Mouse (Mus musculus) ES-Bruce4 (cell line): ENCODE measurements at regions not wholly inside any gene's neighbourhood (a gene's known extent, or its start where the extent isn't known, plus 50 kb on each side); places are given as distances from the start of the nearest gene placed in this dataset.

ENCODE experiments used
- H3K27ac ChIP-seq: 2 replicates; pipeline ENCODE4 v1.5.1; 2012; ENCODE audit warnings: low read length, inconsistent platforms; ENCODE audit not compliant: insufficient read depth
- H3K27me3 ChIP-seq: 2 replicates; pipeline ENCODE4 v1.6.1; 2012; ENCODE audit warnings: mild to moderate bottlenecking, low read length, inconsistent platforms; ENCODE audit not compliant: control insufficient read depth, poor library complexity, insufficient read depth, severe bottlenecking
- H3K36me3 ChIP-seq: 2 replicates; pipeline ENCODE4 v1.6.1; 2012; ENCODE audit warnings: inconsistent platforms, mild to moderate bottlenecking, low read length, moderate library complexity; ENCODE audit not compliant: control insufficient read depth, poor library complexity, insufficient read depth, severe bottlenecking
- H3K4me1 ChIP-seq: one replicate; pipeline ENCODE4 v1.8.1; 2011; ENCODE audit warnings: low read length; ENCODE audit not compliant: control insufficient read depth, insufficient read depth
- H3K4me3 ChIP-seq: 2 replicates; pipeline ENCODE4 v1.5.1; 2011; ENCODE audit warnings: low read depth, mild to moderate bottlenecking, low read length
- H3K9ac ChIP-seq: 2 replicates; pipeline ENCODE4 v1.6.1; 2012; ENCODE audit warnings: low read depth, mild to moderate bottlenecking, inconsistent platforms; ENCODE audit not compliant: poor library complexity, severe bottlenecking
- H3K9me3 ChIP-seq: replicated peaks from 2 replicates; pipeline ENCODE4 v1.6.1; 2012; ENCODE audit warnings: mild to moderate bottlenecking, low read length, inconsistent platforms; ENCODE audit not compliant: control insufficient read depth, poor library complexity, insufficient read depth, severe bottlenecking
- CTCF ChIP-seq: IDR thresholded peaks from one replicate; pipeline ENCODE4 v1.8.1; 2011; ENCODE audit warnings: low read depth, low read length
- EP300 ChIP-seq: IDR thresholded peaks from 2 replicates; pipeline ENCODE4 v1.6.1; 2011; ENCODE audit warnings: low read depth, low read length; ENCODE audit not compliant: insufficient read depth
- POLR2A ChIP-seq: IDR thresholded peaks from one replicate; pipeline ENCODE4 v1.8.1; 2011; ENCODE audit warnings: low read length; ENCODE audit not compliant: insufficient read depth

DNA sequence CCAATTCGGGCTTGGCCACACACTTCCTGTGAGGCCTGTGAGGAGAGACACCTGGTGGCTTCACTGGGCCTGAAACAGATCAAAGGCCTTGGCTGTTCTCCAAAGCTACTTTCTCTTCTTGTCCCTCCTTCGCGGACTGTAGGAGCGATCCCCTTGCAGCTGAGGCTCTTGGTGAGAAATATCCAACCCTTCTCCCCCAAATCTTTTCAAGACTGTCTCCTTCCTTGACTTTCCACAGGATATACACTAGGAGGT, 86.2 kb upstream of the Lhx1 start:
- Histone ChIP-seq H3K4me3 (no peak overlapping the region), H3K9me3 (no peaks in the 10 kb centered on the region), H3K27me3 (no peaks in the 10 kb centered on the region), H3K4me1 (no peaks in the 10 kb centered on the region), H3K9ac (no peak overlapping the region), H3K27ac (no peak overlapping the region), H3K36me3 (no peaks in the 10 kb centered on the region)
- TF ChIP-seq POLR2A (no peak), CTCF (no peak), EP300 (no peak)

DNA sequence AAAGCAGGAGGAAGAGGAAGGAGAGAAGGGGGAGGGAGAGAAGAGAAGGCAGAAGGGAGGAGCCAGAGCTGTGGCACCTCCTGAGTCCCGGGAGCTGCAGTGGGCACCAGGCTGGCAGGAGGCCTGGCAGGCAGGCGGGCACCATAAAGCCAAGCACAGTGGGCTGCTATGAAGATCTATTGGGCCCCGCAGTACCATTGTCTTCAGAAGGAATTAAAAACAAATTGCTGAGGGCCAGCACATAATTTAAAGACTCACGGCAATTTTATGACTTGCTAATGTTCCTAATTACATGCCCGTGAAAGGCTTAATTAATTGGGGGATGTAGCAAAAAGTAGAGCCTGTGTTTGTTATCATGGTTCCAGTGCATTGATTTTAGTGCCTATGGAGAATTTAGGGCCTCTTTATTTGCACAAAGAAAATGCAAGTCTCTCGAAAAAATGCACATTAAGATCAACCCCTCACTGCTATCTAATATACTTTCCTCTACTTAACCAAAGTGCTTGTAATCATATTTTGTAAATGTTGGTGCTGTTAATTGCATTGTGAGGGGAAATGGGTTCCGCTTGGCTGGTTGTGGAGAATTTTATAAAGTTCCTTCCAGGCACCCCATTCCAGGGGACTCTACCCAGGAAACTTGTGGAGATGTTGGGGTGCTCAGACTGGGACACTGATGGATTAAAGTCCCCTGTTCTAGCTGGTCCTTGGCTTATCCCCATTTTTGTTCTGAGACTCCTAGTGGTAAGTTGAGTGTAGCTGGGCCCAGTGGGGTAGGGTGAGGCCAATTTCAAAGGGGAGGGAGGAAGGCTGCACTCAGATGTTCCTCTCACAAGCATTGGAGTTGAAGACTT, 85.7 kb upstream of the Lhx1 start:
- Histone ChIP-seq H3K27ac (no peak overlapping the region), H3K36me3 (no peaks in the 10 kb centered on the region), H3K9me3 (no peaks in the 10 kb centered on the region), H3K4me3 (no peak overlapping the region), H3K27me3 (no peaks in the 10 kb centered on the region), H3K9ac (no peak overlapping the region), H3K4me1 (no peaks in the 10 kb centered on the region)
- TF ChIP-seq CTCF (no peak), EP300 (no peak), POLR2A (no peak)

DNA sequence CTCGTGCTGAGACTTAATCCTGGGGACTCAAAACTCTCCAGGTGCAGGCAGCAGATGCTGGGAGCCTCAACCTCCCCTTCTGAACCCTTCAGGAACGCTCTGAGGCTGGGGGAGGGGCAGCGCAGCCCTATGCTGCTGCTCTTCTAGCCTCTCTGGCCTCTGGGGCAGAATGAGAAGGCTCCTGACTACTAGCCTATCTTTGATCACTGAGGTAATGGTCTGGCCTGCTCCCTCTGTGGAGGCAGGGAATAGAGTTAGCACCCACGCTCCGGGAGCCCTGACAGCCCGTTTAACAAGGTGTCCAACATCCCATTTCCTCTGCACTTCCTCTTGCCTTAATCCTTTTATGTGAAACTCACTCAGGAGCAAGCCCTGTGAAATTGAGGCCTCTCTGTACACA, 79.4 kb upstream of the Lhx1 start:
- TF ChIP-seq POLR2A (no peak), CTCF (no peak), EP300 (no peak)
- Histone ChIP-seq H3K27ac (no peak overlapping the region), H3K27me3 (no peaks in the 10 kb centered on the region), H3K9ac (no peak overlapping the region), H3K9me3 (no peaks in the 10 kb centered on the region), H3K4me1 (no peaks in the 10 kb centered on the region), H3K36me3 (no peaks in the 10 kb centered on the region), H3K4me3 (no peak overlapping the region)

DNA sequence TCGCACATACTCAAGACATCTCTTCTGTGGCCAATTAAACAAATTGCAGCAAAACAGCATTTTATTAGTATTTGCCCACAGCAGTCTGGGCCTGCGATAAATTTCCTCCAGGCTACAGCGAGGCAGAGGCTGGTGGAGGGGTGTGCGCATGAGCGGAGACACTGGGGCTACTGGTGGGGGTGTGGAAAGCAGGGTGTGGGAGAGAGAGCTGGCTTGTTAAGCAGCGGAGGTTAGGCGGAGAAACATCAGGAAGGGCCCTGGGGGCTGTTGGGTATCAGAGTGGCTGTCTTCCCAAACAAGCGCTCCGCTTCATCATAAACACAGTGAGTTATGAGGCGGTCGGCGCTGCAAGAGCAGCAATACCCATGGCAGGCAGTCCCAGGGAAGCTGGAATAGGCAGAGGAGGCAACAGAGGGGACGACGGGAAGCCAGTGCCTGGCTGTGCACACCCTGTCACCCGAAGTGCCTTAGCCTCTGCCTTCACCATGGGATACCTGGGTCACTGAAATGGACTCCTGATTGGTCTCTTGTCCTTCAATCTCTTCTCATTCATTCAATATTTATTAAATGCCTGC, 74.0 kb upstream of the Lhx1 start:
- Histone ChIP-seq H3K9me3 (no peaks in the 10 kb centered on the region), H3K36me3 (no peaks in the 10 kb centered on the region), H3K27ac (no peak overlapping the region), H3K27me3 (no peaks in the 10 kb centered on the region; the same call in 1 of the 2 replicates), H3K4me3 (peak overlapping the region; percentile 12; the same call in 1 of the 2 replicates), H3K9ac (no peak overlapping the region), H3K4me1 (peaks cover under 1% of the 10 kb centered on the region)
- TF ChIP-seq POLR2A (no peak), EP300 (no peak), CTCF (no peak)

DNA sequence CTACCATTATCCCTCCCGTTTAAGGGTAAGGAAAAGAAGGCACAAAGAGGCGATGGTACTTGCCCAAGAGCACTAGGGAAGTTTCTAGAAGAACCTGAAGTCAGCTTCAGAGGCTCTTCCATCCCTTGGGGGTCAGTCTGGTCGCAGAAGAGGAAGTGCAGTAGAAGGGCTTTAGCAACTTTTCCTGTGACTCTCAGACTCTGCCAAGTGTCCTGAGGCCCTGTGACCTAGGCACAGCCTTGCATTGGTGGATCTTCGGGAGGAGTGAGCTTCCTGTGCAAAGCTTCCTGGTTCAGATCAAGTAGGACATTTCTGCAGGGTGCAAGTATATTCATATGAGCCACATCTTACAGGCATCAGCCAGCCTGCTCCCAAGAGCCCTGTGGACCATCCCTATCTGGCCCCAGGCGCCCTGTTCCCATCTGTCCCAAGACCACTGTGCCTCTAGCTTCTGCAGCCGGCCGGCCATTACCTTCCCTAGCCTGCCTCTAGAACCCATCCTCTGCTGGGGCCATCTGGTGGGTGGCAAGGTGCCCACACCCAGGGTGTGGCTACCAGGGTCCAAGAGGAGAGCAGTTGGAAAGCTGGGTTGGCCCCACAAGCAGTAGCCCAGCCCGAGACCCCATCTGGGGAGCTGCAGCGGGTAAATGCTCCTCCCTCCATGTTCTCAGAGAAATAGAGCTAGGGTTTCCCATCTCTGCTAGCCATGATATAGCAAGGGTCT, 72.4 kb upstream of the Lhx1 start:
- no peaks in the 10 kb centered on the region; the same call in 1 of the 2 replicates for H3K27me3 ChIP-seq
- no peak overlapping the region for H3K9ac ChIP-seq
- TF ChIP-seq EP300 (no peak), POLR2A (no peak), CTCF (no peak)
- H3K4me1 ChIP-seq, result peaks cover 2% of the 10 kb centered on the region
- no peak overlapping the region for H3K27ac ChIP-seq
- H3K4me3 ChIP-seq, result no peak overlapping the region
- H3K9me3 ChIP-seq, result no peaks in the 10 kb centered on the region
- no peaks in the 10 kb centered on the region for H3K36me3 ChIP-seq

DNA sequence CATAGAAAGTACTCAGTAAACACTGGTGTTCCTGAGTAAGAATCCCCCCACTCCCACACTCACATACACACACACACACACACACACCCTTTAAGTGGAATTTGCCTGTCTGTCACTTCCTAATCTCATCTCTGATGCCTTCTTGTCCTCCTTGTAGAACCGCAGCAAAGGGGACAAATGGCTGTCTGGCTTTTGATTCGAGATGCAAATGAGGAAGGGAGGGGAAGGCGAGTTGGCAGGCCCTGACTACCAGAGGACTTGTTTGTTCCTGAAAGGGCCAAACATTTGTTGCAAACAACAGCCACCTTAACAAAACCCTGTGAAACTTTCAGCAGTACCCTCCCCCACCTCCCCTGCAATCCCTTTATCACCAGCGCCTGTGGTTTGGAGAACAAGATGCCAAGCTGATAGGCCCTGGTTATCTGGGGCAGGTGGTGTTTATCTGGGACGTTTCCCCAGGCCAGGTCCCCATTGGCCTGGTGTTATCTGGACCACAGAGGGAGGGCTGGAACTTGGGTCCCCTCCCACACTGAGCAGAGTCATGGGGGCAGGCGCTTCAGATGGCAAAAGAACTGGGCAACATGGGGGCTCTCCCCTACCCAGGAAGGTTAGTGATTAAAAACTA, 67.5 kb upstream of the Lhx1 start:
- no peak overlapping the region for H3K4me3 ChIP-seq
- H3K9ac ChIP-seq, result no peak overlapping the region
- H3K36me3 ChIP-seq, result no peaks in the 10 kb centered on the region
- H3K27ac ChIP-seq, result no peak overlapping the region
- no peaks in the 10 kb centered on the region; the same call in 1 of the 2 replicates for H3K27me3 ChIP-seq
- no peak for TF ChIP-seq CTCF
- 0 out of 2 replicates have a peak, but pooled peaks have one; percentile 16 for TF ChIP-seq EP300
- peaks cover 3% of the 10 kb centered on the region for H3K4me1 ChIP-seq
- no peaks in the 10 kb centered on the region for H3K9me3 ChIP-seq
